Mouse (Mus musculus): Measurements from ENCODE around the gene Mgat5b. TPM values are rescaled to one million over a fixed set of nuclear protein-coding genes. Genes with fewer than 3 reads are reported as not detected.
A peak's percentile ranks its signal among the peaks of the same experiment; 100 is the strongest.

Mgat5b gene
- polyA plus RNA-seq, 2 experiments: not detected

- WGBS (ENCODE audit: insufficient replicate concordance): 9% methylated on average over 4 of the region's 4 CpGs
- no peaks in the 10 kb centered on the region for H3K27me3 ChIP-seq (ENCODE audit: control insufficient read depth, insufficient read depth, low read length)
- H3K9ac ChIP-seq (replicated peaks): no peak overlapping the region
- H3K4me1 ChIP-seq (replicated peaks; ENCODE audit: control insufficient read depth in 2 of 2, insufficient read depth in 2 of 2, low read length in 1 of 2): peaks cover 28 to 48% of the 10 kb centered on the region in 2 experiments
- ATAC-seq (ENCODE audit: insufficient read depth): peak; percentile 55; the same call in 1 of the 2 replicates
- TF ChIP-seq EP300 (IDR thresholded peaks at IDR 0.05; ENCODE audit: low read depth): no peak
- H3K9me3 ChIP-seq (ENCODE audit: control insufficient read depth, low read length): no peaks in the 10 kb centered on the region
- H3K36me3 ChIP-seq (replicated peaks; ENCODE audit: control insufficient read depth, insufficient read depth, low read depth): no peaks in the 10 kb centered on the region
- H3K4me3 ChIP-seq (ENCODE audit: insufficient read depth in 1 of 2, low read depth in 2 of 2, low read length in 2 of 2): no peak overlapping the region
- no peak overlapping the region for H3K4me2 ChIP-seq (ENCODE audit: low read depth)
- DNase-seq (ENCODE audit: low read depth in 3 of 3, low spot score in 3 of 3): peak in 1 of 3 experiments; percentile 40
- no peak overlapping the region for H3K27ac ChIP-seq
These were observed 112.6 kb downstream of the Mgat5b start for GRCm38 (mm10) chr11:117031249-117031648.

GRCm38 (mm10) chr11:117035661-117036336 is 117.1 kb downstream of the Mgat5b start:
- Histone ChIP-seq H3K27me3 (ENCODE audit: control insufficient read depth, insufficient read depth, low read length) (no peaks in the 10 kb centered on the region), H3K36me3 (replicated peaks; ENCODE audit: control insufficient read depth, insufficient read depth, low read depth) (no peaks in the 10 kb centered on the region), H3K9ac (replicated peaks) (no peak overlapping the region), H3K4me1 (replicated peaks; ENCODE audit: control insufficient read depth in 2 of 2, insufficient read depth in 2 of 2, low read length in 1 of 2) (peaks cover 4 to 13% of the 10 kb centered on the region in 2 experiments; a peak in 3 of 4 replicates), H3K27ac (no peak overlapping the region), H3K4me2 (ENCODE audit: low read depth) (no peak overlapping the region), H3K9me3 (ENCODE audit: control insufficient read depth, low read length) (no peaks in the 10 kb centered on the region), H3K4me3 (ENCODE audit: insufficient read depth in 1 of 2, low read depth in 2 of 2, low read length in 2 of 2) (no peak overlapping the region)
- DNase-seq (ENCODE audit: low read depth in 3 of 3, low spot score in 3 of 3): no peak
- no peak for TF ChIP-seq CTCF (IDR thresholded peaks at IDR 0.05; ENCODE audit: low read depth)
- no peak for TF ChIP-seq EP300 (IDR thresholded peaks at IDR 0.05; ENCODE audit: low read depth)
- ATAC-seq (ENCODE audit: insufficient read depth): no peak
- WGBS (ENCODE audit: insufficient replicate concordance): 56% methylated on average over 11 of the region's 11 CpGs

Other genes starting within 250 kb of the Mgat5b start
- not detected in 2 replicates for gene St6galnac1, start 143.4 kb upstream of the Mgat5b start, polyA plus RNA-seq (2012; rRNA removed)
- not detected in 2 replicates for gene St6galnac1, start 143.4 kb upstream of the Mgat5b start, polyA plus RNA-seq (2014; fragmentation: Nextera tagmentation; extraction: Ambion mirVana)
- 0.71 and 1.3 TPM in 2 replicates for gene Mxra7, start 90.8 kb upstream of the Mgat5b start, polyA plus RNA-seq (2012; rRNA removed)
- gene Mxra7, start 90.8 kb upstream of the Mgat5b start, polyA plus RNA-seq (2014; fragmentation: Nextera tagmentation; extraction: Ambion mirVana): 1.1 TPM in 2 replicates
- gene Mettl23, start 75.6 kb upstream of the Mgat5b start, polyA plus RNA-seq (2012; rRNA removed): 12.9 and 17.5 TPM in 2 replicates
- gene Mettl23, start 75.6 kb upstream of the Mgat5b start, polyA plus RNA-seq (2014; fragmentation: Nextera tagmentation; extraction: Ambion mirVana): 37.1 and 41.0 TPM in 2 replicates
- gene Jmjd6, start 75.4 kb upstream of the Mgat5b start, polyA plus RNA-seq (2012; rRNA removed): 10.7 and 14.8 TPM in 2 replicates
- gene Jmjd6, start 75.4 kb upstream of the Mgat5b start, polyA plus RNA-seq (2014; fragmentation: Nextera tagmentation; extraction: Ambion mirVana): 22.4 and 24.7 TPM in 2 replicates
- 5.3 and 5.6 TPM in 2 replicates for gene Mfsd11, start 66.4 kb upstream of the Mgat5b start, polyA plus RNA-seq (2012; rRNA removed)
- 7.4 and 10.2 TPM in 2 replicates for gene Mfsd11, start 66.4 kb upstream of the Mgat5b start, polyA plus RNA-seq (2014; fragmentation: Nextera tagmentation; extraction: Ambion mirVana)
- gene Srsf2, start 65.8 kb upstream of the Mgat5b start, polyA plus RNA-seq (2012; rRNA removed): 231 and 334 TPM in 2 replicates
- gene Srsf2, start 65.8 kb upstream of the Mgat5b start, polyA plus RNA-seq (2014; fragmentation: Nextera tagmentation; extraction: Ambion mirVana): 426 and 459 TPM in 2 replicates
- 12.3 and 13.0 TPM in 2 replicates for gene Sec14l1, start 196.3 kb downstream of the Mgat5b start, polyA plus RNA-seq (2012; rRNA removed)
- 10.5 and 12.8 TPM in 2 replicates for gene Sec14l1, start 196.3 kb downstream of the Mgat5b start, polyA plus RNA-seq (2014; fragmentation: Nextera tagmentation; extraction: Ambion mirVana)